Mouse (Mus musculus) MN1 (cell line): Measurements from ENCODE around the gene Slc12a7.
"Not testable (repeated sequence)": the region's sequence is repeated elsewhere in the genome, so short reads cannot be mapped to it uniquely, and the experiment has no call there.

Source experiments
- DNase-seq: peaks from one replicate; pipeline ENCODE4 v3.0.0-alpha.2; 2016; ENCODE audit warnings: low spot score

Gene Slc12a7

DNA sequence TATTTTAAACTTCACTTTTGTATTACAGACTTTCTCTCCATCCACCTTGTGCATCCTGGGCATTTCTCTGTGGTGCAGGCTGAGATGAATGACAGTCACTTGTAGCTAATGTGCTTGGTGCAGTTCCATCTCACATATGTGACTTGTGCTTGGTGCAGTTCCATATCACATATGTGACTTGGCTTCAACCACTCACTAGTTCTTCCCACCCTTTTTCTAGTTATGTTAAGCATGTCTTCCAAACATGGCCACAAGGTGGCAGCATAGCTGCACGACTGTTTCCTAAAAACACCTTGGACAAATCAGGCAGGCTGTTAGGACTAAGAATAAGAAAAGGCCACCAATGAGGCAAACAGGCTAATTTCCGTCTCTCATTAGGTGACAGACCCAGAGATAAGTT lies 14.7 kb upstream of the Slc12a7 start:
- DNase-seq: peak; percentile 79

DNA sequence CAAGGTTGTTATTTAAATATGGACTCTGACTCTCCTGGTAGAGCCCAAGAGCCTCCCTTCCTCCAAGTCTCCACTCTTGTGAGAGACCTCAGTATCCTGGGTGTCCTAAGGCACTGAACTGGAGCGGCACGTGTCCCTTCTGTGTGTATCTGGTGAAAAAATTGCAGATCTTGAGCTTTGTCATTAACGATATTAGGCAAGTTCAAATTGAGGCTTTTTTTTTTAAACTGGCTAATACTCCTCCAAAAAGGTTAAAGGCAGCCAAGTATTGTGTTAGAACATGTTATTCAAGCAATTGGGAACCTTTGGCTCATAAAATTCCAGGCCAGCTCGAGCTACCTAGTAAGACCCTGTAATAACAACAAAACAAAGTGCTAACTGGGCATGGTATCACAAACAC lies 12.7 kb upstream of the Slc12a7 start:
- DNase-seq: no peak

DNA sequence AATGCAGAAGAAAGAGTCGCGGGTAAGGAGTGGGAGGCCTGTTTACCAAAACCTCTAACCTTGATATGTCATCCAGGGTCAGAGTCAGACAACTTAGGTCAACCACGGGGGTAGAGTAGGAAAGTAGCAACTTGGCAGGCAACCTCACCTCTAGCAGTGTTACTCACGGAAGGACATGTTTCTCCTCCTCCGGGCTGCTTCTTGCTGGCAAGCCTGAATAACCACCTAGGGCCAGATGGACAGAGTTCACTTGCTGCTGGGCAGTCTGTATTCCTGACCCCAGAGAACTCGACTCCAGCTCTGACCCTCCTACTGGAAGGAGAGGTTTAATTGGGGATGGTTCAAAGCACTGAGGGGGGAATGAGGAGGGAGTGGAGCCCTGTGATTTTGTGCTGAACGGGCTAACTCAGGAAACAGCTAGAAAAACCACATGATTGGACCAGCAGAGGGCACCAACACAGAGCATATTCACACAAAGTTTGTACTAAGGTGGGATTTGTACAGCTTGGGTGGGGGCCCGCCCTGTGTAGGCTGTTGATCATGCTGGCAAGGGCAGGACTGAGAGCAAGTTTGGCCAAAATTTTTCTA lies 9.7 kb upstream of the Slc12a7 start:
- peak; percentile 6 for DNase-seq

DNA sequence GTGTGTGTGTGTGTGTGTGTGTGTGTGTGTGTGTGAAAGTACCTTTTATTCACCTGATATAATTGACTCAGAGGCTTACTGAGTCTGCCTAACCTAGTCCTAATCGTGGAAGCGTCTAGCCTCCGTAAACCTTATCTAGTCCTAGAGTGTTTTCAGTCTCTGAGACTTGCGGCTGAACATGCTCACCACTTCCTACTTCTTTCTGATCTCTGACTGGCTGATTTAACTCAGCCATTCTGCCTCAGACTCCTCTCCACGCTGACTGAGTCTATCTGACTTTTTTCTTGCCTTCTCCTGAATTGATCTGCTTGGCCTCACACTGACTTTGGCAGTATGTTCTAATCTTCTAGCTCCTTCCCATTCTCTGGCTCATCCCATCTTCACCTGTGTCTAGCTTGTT lies 7.6 kb upstream of the Slc12a7 start:
- no peak for DNase-seq

DNA sequence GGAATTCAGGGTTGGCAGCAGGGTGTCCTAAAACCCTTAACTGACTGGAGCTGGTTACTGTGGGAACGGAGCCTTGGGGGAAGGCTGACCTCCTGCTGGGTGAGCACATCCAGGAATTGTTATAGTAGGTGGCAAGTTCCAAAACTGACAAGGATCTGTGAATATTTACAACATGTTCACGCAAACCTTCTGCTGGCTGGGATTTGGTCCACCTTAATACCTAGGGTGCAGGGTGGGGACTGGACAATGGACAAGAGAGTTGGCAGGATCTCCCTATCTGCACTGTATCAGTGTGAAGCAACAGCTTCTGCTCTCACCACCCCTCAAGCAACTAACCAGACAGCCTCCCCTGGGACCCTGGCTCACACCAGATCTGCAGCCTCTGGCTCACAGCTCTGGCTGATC lies 5.3 kb upstream of the Slc12a7 start:
- DNase-seq: peak; percentile 26

DNA sequence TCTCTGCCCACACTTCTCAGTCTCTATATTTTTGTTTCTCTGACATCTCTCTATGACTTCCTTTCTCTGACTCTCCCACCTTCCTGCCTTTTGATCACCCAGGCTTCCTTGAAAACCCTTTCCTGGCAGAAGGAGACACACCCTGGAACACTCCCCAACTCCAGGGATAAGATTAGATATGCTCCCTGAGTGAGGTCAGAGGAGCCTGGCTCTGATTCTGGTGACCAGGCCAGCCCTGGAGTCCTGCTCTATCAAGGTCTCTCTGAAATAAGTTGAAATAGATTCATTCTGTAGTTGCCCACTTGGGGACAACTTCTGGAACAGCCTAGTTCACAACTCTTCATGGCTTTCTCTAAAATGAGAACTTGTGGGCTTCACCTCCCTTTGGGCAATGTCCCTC lies 4.3 kb upstream of the Slc12a7 start:
- no peak for DNase-seq

DNA sequence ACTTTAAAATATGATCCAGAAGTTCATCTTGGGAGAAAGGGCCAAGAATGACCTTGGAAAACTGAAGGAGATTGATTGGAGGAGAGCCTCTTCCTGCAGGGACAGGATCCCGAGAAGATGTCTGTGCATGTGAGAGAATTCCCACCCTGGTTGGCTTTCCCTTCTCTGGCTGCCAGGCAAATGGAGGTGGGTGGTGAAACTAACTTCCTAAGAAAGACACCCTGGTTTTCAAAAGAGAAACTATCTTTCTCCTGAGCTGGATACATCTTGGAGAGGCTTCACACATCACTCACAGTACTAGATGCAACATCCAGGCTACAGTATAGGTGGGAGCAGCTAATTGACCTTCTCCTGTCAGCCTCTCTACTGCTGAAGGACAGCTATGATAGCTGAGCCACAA lies 2.0 kb upstream of the Slc12a7 start:
- no peak for DNase-seq

DNA sequence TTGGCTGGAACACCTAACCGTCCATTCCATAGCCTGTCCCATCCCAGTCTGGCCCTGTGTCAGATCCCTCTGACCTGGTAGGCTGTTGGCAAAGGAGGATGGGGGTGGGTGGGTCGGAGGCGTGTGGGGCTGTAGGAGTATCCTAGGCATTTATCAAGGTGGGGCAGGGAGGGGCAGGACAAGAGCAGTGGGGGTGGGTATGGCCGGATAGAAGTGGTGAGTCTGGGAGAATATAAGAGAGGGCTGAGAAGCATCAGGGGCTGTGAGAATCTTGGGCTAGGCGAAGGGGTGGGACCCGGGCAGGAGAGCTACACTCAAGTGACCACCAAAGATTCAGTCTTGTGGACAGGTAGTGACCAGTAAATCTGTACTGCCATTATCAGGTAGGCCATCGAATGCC lies 659 bp upstream of the Slc12a7 start:
- no peak for DNase-seq

DNA sequence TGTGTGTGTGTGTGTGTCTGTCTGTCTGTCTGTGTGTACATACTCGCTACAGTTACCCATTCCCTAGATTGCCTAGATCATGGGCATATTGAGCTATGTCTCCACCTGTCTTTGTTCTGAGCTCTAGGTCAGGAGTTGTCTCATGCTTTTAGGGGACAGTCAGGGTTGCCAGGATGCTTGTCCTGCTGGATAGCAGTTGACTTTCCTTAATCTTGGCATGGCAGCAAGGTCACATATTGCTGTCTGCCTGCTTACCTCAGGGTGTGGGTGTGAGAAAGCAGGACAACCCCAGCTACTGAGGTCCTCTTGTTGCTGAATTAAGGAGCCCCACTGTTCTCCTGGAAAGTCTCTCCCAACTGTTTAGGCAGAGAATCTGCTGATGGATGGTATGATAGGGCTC lies 1.5 kb downstream of the Slc12a7 start:
- DNase-seq: no peak

DNA sequence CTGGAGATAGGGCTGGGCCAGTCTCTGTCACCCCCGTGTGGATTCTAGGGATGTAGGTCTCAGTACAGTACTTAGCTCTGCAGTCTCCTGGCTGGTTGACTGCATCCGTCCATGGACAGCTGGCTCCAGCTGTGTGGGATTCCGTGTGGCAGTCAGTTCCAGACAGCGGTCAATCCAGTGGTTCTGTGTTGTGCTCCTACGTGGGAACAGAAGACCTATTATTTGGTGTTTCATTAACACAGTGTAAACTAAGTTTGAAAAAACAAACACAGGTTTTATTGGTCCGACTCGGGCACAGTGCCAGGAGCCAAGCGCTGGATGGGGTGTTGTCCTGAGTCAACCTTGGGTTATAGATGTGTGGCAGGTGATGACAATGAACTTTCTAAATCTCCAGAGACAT lies 2.4 kb downstream of the Slc12a7 start:
- no peak for DNase-seq

DNA sequence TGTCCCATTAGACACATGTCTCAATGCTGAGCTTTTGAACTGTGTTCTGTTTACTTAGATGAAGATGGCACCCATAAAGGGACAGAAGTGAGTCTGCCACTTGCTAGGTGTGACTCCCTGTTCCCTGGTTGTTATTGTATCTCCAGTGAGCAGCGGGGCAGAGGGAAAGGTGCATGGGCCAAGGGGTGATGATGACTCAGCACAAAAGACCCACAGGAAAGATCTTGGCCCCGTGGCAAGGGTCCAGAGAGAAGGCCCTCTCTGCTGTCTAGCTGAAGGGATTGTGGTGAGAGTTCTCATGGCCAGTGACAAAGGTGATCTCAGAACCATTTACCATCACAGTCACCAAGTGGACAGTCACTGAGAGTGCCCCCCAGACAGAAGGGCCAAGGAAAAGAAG lies 3.0 kb downstream of the Slc12a7 start:
- DNase-seq: no peak

DNA sequence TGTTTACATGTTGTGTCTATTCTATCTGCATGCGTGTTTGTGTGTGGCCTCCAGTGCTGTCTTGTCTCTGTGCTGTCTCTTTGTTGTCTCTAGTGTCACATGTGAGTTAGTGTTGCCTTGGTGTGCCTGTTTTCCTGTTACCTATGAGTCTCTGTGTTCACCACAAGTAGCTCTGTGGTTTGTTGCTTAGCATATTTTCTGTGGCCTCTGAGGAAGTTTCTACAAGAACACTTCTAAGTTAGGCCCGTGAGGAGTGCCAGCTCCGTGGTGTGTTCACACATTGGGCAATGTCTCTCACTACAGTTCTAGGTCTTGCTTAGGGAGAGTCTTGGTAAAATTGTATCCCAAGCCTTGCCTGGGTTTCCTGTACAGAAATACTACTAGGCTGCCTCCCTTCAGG lies 4.0 kb downstream of the Slc12a7 start:
- DNase-seq: no peak

DNA sequence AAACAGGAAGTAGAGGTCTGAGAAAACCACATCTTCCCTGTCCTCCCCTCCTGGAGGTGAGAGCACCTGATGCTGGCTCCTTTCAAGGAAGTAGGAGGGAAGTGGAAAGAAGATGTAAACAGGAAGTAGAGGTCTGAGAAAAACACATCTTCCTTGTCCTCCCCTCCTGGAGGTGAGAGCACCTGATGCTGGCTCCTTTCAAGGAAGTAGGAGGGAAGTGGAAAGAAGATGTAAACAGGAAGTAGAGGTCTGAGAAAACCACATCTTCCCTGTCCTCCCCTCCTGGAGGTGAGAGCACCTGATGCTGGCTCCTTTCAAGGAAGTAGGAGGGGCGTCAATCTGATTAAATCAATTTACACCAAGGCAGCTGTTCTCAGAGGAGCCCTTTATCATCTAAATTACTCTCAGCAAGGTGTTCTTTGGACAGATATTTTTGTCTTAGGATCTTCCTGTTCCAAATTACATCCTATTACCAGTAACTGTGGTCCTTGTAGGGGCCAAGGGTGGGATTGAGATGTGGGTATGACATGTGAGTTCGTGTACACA lies 7.6 kb downstream of the Slc12a7 start:
- DNase-seq: not testable (repeated sequence)

DNA sequence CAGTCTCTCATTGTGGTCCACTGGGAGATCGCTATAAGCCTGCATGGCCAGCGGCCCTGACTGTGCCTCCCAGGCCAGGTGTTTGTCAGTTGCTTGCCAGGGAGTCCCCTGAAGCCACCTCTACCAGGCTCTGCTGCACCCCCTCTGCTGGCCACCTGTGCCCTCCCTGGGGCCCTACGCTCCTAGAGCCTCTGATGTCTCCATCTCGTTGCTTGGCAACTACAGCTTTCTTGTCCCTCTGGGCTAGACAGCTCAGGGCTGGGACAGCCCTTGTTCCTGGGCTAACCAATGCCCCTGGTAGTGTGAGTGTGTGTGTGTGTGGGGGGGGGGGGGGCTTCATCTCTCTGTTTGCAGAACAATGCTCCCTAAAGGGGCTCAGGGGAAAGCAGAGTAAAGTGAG lies 10.1 kb downstream of the Slc12a7 start:
- no peak for DNase-seq

DNA sequence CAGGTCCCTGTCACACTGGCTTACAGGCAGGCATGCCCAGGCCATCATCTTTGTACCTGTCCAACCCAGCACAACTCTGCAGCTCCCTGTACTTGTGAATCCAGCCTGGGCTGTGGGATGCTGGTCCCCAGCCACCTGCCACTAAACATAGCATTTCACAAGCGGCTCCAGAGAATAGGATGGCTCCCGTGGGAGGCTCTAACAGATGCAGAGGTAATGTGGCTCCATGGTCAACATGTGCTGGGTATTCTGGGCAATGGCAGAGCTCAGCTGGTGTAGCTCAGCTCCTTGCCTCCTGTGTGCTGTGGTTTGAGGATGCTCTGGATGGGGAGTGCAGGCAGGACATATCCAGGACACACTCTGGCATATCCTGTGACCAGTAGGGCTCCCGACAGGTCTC lies 10.8 kb downstream of the Slc12a7 start:
- no peak for DNase-seq

DNA sequence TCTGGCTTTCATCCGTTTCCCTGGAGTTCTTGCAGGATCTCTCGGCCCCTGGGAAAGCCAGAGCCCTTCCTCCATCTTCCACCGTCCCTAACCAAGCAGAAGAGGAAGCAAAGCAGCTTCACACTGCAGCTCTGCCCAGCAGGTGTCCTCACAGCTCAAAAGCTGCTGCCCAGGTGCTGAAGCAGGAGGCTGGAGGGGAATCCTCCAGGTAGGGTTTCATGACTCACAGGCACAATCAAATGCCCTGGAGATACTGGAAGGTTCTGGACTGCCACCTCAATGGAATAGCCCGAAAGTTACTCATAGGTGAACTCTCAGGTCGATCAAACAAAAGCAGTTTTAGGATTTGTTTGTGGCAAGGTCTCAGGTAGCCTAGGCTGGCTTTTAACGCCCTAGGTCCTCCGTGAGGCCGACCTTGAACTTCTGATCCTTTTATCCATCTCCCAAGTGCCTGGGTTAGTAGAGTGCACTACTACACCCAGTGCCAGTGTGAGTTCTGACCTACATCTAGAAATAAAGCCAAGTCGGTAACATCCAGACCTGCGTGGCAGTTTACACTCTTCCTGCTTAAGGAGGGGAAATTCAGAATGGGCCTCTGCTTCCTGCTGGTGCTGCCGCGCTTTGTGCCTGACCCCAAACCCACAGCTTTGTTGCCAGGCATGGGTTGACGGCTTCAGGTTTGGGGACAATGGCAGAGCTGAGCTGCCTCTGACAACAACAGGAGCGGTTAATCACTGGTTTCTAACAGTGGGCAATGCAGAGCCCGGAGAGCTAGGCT lies 16.0 kb downstream of the Slc12a7 start:
- no peak for DNase-seq

DNA sequence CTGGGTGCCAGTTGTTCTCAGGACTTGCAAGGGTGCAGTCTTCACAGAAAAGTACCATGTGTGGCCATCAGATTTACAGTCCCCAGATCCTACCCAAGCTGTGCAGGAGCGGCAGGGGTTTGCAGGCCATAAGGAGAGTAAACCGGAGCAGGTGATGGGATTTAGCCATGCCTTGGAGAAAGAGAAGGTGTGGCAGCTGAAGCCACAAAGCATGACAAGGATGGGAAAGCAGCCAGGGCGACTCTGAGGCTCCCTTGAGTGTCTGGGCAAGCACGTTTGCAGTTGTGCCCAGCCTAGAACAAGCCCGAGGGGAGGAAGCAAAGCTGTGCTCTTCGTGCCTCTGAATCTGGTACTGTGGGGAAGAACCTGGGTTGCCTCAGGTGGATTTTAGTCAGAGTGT lies 17.5 kb downstream of the Slc12a7 start:
- DNase-seq: no peak

DNA sequence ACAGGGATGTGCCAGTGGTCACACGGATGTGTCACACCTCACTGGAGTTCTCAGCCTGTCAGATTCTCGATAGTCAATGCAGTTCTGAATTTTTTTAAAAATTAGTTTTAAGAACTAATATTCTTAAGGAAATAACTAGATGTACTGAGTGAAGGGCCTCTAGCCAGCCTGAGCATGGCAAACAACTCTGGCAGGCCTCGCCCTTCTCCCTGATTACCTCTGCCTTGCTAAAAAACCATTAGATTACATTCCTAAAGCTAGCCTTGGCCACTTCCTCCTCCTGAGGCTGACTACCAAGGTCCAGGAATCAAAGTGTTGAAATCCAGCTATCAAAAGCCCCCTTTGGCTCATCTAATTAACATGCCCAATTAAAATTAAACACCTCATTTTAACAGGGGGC lies 18.4 kb downstream of the Slc12a7 start:
- no peak for DNase-seq

DNA sequence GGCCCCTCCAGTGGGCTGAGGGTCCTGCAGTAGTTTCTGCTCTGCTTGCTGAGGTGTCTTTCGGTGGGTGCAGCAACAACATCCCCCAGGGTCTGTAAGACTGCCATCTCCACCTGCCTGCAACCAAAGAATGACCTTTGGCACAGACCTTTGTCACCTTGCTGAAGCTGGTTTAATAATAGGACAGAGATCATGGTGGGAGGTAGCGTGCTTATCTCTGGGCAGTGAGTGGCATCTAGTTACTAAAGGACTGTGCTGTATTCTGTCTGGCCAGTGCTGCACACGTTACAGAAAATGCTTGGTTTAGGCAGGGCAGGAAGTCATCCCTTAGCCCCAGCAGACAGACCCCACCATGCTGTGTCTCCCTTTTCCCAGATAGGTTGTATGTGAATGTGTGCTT lies 22.9 kb downstream of the Slc12a7 start:
- DNase-seq: no peak

DNA sequence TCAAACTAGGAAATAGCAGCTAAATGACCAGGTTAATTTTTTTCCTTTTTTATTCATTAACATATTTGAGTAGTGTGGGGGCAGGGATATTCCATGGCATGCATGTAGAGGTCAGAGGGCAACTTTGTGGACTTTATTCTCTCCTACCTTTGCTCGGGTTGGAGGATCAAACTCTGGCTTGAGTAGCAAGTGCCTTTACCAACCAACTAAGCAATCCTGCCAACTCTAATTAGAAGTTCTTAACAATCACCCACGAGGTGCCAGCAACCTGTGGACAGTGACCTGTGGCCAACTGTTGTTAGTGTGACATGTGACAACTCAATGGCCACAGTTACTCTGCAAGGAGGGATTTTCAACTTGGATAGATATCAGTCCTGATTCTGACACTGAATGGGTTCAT lies 24.0 kb downstream of the Slc12a7 start:
- no peak for DNase-seq

DNA sequence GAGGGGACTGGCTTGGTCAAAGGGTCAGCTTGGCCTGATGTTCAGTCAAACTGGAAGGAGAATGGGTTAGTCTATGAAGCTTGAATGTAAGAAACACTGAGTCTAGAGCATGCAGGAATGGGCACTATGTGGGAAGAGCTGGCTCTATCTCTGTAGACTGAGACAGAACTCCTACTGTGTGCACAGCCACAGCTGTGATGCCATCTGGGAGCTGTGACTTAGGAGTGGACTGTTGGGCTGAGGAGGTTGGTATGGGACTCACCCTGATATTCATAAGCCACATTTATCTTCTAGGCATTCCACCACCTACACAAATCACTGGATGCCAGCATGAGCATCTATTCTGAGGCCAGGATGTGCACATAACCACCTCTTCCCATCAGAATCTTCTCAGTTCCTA lies 24.5 kb downstream of the Slc12a7 start:
- no peak for DNase-seq

DNA sequence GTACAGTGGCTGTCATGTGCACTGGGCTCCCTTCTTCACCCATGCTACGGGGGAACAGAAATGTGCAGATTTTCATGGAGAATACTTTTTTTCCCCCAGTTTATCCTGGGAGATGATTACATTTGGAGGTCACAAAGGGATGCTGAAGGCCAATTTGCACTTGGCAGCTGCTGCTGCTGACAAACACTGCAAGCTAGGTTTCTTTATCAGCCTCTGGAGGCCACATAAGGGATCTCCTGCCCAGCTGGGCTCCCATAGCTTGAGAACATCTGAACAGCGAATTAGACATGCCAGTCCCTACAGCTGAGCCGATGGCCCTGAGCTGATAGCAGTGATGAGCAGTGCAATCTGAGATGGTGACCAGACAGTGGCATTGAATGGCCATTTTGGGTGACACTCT lies 26.7 kb downstream of the Slc12a7 start:
- DNase-seq: no peak

DNA sequence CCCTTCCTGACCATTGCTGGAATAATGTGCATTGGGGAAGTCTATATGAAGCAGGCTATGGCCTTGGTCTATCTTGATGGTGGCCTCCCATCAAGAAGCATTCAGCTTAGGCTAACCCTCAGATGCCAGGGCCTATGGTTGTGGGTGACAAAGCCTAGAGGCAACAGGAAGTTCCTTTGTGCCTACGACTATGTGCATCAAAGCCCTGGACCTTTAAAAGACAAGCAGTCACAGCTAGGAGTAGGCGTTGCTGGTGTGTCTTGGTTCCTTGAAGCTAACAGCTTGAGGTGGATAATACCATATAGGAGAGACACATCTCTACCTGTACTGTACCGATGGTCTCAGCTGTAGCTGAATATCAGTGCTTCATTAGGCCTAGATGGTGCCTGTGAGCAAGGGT lies 27.2 kb downstream of the Slc12a7 start:
- DNase-seq: no peak

DNA sequence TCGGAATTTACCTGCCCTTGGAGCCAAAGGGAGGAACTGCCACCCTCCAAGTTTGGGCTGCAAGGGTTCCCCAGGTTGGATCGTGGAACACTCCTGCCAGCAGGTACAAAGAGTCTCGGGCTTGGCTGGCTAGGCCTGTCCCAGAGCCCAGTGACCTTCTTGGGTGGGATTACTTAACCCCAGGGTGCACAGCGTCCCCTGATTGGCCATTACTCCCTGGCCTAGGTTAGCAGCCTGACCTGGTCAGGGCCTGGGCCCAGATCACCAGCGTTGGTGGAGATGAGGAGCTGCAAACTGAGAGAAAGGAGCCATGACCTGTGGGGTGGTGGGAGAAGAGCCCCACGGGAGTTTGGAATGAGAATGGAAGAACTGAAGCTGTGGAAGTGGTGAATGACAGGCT lies 30.0 kb downstream of the Slc12a7 start:
- DNase-seq: no peak
